Mouse (Mus musculus): ENCODE results near the gene Vmn1r236.

- TF ChIP-seq POLR2A (IDR thresholded peaks at IDR 0.05; ENCODE audit: low read depth, low read length): no peak
- no peak for TF ChIP-seq CTCF (IDR thresholded peaks at IDR 0.05; ENCODE audit: borderline replicate concordance, insufficient read depth, low read length)
Observed at GRCm38 (mm10) chr17:21284395-21284794, 1.7 kb downstream of the Vmn1r236 start.
